Mouse (Mus musculus) kidney, embryonic 14.5 days (tissue): ENCODE data around the gene Epb42. TPM values are rescaled to one million over a fixed set of nuclear protein-coding genes. Genes with fewer than 3 reads are reported as not detected.

Source experiments
- ATAC-seq: fragments of 200-750 bp; cut with Nextera tagmentation; 2 replicates; pipeline ENCODE4 v1.8.0; 2017; ENCODE audit warnings: moderate number of reproducible peaks, mild to moderate bottlenecking, moderate TSS enrichment, moderate library complexity; ENCODE audit not compliant: low FRiP score, low TSS enrichment
- H3K27ac ChIP-seq: fragments of 300-500 bp; sonication (generic); 2 replicates; pipeline ENCODE4 v1.5.1; 2014; ENCODE audit warnings: low read depth, mild to moderate bottlenecking, low read length, moderate library complexity, mixed read lengths
- H3K27me3 ChIP-seq: fragments of 300-500 bp; sonication (generic); 2 replicates; pipeline ENCODE4 v1.6.1; 2014; ENCODE audit warnings: mild to moderate bottlenecking, low read length; ENCODE audit not compliant: control insufficient read depth, insufficient read depth
- H3K36me3 ChIP-seq: fragments of 300-500 bp; sonication (generic); 2 replicates; pipeline ENCODE4 v1.6.1; 2014; ENCODE audit warnings: low read length, mixed read lengths; ENCODE audit not compliant: control insufficient read depth, insufficient read depth
- H3K4me1 ChIP-seq: fragments of 300-500 bp; sonication (generic); 2 replicates; pipeline ENCODE4 v1.6.1; 2014; ENCODE audit warnings: low read length, mixed read lengths; ENCODE audit not compliant: control insufficient read depth, insufficient read depth
- H3K4me2 ChIP-seq: fragments of 300-500 bp; sonication (generic); replicated peaks from 2 replicates; pipeline ENCODE4 v1.6.1; 2014; ENCODE audit warnings: low read depth, mild to moderate bottlenecking, low read length
- H3K4me3 ChIP-seq: fragments of 300-500 bp; sonication (generic); 2 replicates; pipeline ENCODE4 v1.5.1; 2014; ENCODE audit warnings: mild to moderate bottlenecking, low read length
- H3K9ac ChIP-seq: fragments of 300-500 bp; sonication (generic); 2 replicates; pipeline ENCODE4 v1.6.1; 2014; ENCODE audit warnings: low read depth, mild to moderate bottlenecking, low read length, moderate library complexity
- H3K9me3 ChIP-seq: fragments of 300-500 bp; sonication (generic); 2 replicates; pipeline ENCODE4 v1.6.1; 2016; ENCODE audit warnings: low read length; ENCODE audit not compliant: control insufficient read depth
- WGBS: fragments of 180-500 bp; shearing (Covaris S2); extraction: QIAGEN DNeasy Blood & Tissue Kit; methylation state at CpG from one replicate; pipeline ENCODE4 v1.1.7; 2014; 5-methylcytosine and 5-hydroxymethylcytosine counted together
- polyA plus RNA-seq: library from polyadenylated mRNA; unstranded; fragments of >200 nt; fragmentation: Nextera tagmentation; extraction: Ambion mirVana; gene quantifications from 2 replicates; pipeline ENCODE4 v1.2.1, GENCODE M21; 2014

The Epb42 gene
- 0.53 and 0.93 TPM in 2 replicates for polyA plus RNA-seq

- H3K9me3 ChIP-seq = no peaks in the 10 kb centered on the region
- H3K9ac ChIP-seq = no peak within 1 kb of the TSS
- no peaks in the 10 kb centered on the region for H3K36me3 ChIP-seq
- no peak within 1 kb of the TSS for H3K4me3 ChIP-seq
- no peaks in the 10 kb centered on the region for H3K4me1 ChIP-seq
- no peaks in the 10 kb centered on the region for H3K27me3 ChIP-seq
- ATAC-seq = no peak
- H3K4me2 ChIP-seq = no peak within 1 kb of the TSS
- H3K27ac ChIP-seq = no peak within 1 kb of the TSS
- 47% methylated on average over 5 of the region's 5 CpGs for WGBS
Measured at GRCm38 (mm10) chr2:121036733-121037341, at the start of gene Epb42. Gene Epb42, minus strand, starts transcription at chr2:121037072.

- WGBS = 33% methylated on average over 6 of the region's 6 CpGs
- H3K4me2 ChIP-seq = 0 out of 2 replicates have a peak within 1 kb of the TSS, but pooled peaks have one; percentile 9
Measured at GRCm38 (mm10) chr2:121085480-121086185, 48.8 kb upstream of the Epb42 start, which contains the start of gene Tgm5. Gene Tgm5, minus strand, starts transcription at chr2:121085841.

GRCm38 (mm10) chr2:121082626-121083025 is 45.8 kb upstream of the Epb42 start:
- Histone ChIP-seq H3K27ac (no peak overlapping the region), H3K4me2 (no peak overlapping the region), H3K9me3 (no peaks in the 10 kb centered on the region), H3K36me3 (no peaks in the 10 kb centered on the region), H3K4me3 (no peak overlapping the region), H3K9ac (no peak overlapping the region), H3K27me3 (no peaks in the 10 kb centered on the region), H3K4me1 (0 out of 2 replicates have a peak, but pooled peaks cover 5% of the 10 kb centered on the region)
- ATAC-seq = no peak
- 97% methylated on average over 1 of the region's 1 CpGs for WGBS

More at GRCm38 (mm10) chr2:121085480-121086185, 48.8 kb upstream of the Epb42 start, which contains the start of gene Tgm5:
- H3K36me3 ChIP-seq = no peaks in the 10 kb centered on the region
- H3K9me3 ChIP-seq = no peaks in the 10 kb centered on the region
- H3K27me3 ChIP-seq = no peaks in the 10 kb centered on the region
- peak within 1 kb of the TSS; percentile 39; the same call in 1 of the 2 replicates for H3K27ac ChIP-seq
- H3K9ac ChIP-seq = no peak within 1 kb of the TSS
- 0 out of 2 replicates have a peak, but pooled peaks cover 5% of the 10 kb centered on the region for H3K4me1 ChIP-seq
- H3K4me3 ChIP-seq = no peak within 1 kb of the TSS
- no peak; the same call in 1 of the 2 replicates for ATAC-seq

DNA sequence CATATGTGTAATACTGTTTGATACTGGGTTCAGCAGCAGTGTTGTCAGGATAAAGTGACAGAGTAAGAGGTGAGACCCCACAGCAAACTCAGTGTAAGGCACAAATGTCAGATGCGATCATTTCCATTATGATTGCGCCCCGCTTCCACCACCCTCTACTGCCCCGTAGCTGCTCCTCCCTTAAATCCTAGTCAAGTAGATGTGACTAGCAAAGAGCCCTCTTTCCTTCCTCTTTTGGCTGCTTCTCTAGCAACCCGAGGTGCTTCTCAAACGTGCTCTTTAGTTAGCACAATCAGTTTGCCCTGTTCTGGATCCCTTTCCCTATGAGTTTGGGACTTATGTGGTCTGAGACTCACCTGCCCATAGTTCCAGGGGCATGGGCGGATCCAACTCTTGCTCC is 37.9 kb upstream of the Epb42 start:
- H3K4me1 ChIP-seq = no peaks in the 10 kb centered on the region
- WGBS = 81% methylated on average over 7 of the region's 7 CpGs
- ATAC-seq = no peak
- H3K4me3 ChIP-seq = no peak overlapping the region
- no peaks in the 10 kb centered on the region for H3K27me3 ChIP-seq
- H3K9me3 ChIP-seq = no peaks in the 10 kb centered on the region
- H3K36me3 ChIP-seq = no peaks in the 10 kb centered on the region
- no peak overlapping the region for H3K9ac ChIP-seq
- no peak overlapping the region for H3K4me2 ChIP-seq
- no peak overlapping the region for H3K27ac ChIP-seq

- Histone ChIP-seq H3K4me1 (no peaks in the 10 kb centered on the region), H3K27ac (no peak overlapping the region), H3K27me3 (no peaks in the 10 kb centered on the region), H3K4me3 (no peak overlapping the region), H3K36me3 (no peaks in the 10 kb centered on the region), H3K9ac (no peak overlapping the region), H3K9me3 (no peaks in the 10 kb centered on the region), H3K4me2 (no peak overlapping the region)
- WGBS = 82% methylated on average over 6 of the region's 6 CpGs
- no peak for ATAC-seq
Measured at GRCm38 (mm10) chr2:121071871-121072270, 35.0 kb upstream of the Epb42 start.

- WGBS = 68% methylated on average over 6 of the region's 6 CpGs
- Histone ChIP-seq H3K9ac (no peak overlapping the region), H3K36me3 (no peaks in the 10 kb centered on the region), H3K4me1 (no peaks in the 10 kb centered on the region), H3K27ac (no peak overlapping the region), H3K9me3 (no peaks in the 10 kb centered on the region), H3K27me3 (no peaks in the 10 kb centered on the region), H3K4me2 (no peak overlapping the region), H3K4me3 (no peak overlapping the region)
- ATAC-seq = no peak
Measured at GRCm38 (mm10) chr2:121069506-121069905, 32.6 kb upstream of the Epb42 start.

DNA sequence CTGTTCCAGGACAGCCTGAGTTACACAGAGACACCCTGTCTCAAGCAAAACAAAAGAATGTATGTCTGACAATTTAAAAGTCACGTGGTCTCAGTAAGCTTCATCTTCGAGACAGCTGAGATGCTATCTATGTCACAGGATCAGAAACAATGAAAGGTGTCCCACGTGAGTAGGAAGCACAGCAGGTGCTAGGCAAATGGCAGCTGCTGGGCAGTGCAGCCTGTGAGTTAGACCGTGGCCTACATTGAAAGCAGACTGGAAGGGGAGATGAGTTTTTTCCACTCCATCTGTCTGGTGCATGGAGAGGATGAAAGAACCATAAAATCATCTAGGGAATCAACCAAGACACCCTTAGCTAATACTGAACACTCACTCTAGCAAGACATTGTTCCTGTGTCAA is 30.2 kb upstream of the Epb42 start:
- Histone ChIP-seq H3K27ac (no peak overlapping the region), H3K9ac (no peak overlapping the region), H3K27me3 (no peaks in the 10 kb centered on the region), H3K4me1 (no peaks in the 10 kb centered on the region), H3K36me3 (no peaks in the 10 kb centered on the region), H3K9me3 (no peaks in the 10 kb centered on the region), H3K4me2 (no peak overlapping the region), H3K4me3 (no peak overlapping the region)
- ATAC-seq = no peak
- 68% methylated on average over 4 of the region's 4 CpGs for WGBS

DNA sequence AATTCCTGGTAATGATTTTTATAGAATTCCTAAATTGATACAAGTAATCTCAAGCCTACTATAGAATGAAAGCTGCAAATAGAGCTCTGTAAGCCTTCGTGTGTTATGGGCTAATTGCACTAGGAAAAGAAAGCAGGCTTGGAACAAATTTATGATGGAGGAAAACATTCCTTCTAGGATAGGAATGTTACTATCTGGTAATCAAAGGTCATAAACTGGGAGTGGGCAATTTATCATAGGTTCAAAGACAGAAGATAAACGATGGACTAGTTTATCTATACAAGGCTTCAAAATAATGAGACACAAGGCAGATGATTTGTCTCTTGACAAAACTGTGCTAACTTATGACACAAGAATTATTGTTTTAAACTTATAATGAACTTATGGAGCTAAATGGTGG is 24.4 kb upstream of the Epb42 start:
- WGBS = 37% methylated on average over 2 of the region's 2 CpGs
- Histone ChIP-seq H3K36me3 (no peaks in the 10 kb centered on the region), H3K9me3 (no peaks in the 10 kb centered on the region), H3K4me1 (no peaks in the 10 kb centered on the region), H3K4me3 (no peak overlapping the region), H3K9ac (no peak overlapping the region), H3K27ac (peak overlapping the region; percentile 74; the same call in 1 of the 2 replicates), H3K27me3 (no peaks in the 10 kb centered on the region), H3K4me2 (no peak overlapping the region)
- ATAC-seq = peak; percentile 68

DNA sequence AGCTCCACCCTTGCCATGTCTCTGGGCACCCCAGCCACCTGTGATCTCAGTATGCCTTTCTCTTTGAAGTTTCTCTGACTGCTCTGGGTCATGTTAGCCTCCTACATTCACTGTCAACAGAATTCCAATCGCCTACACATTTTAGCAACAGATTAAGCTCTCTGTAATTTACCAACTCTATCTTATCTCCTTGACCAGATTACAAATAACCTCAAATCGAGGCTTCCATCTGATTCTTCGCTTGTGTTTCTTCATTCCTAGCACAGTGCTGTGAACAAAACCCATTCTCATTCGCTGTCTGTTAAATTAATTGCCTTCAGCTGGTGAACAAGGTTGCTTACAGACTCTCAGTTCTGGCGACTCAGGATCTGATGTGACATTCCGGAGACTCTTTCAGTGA is 21.1 kb upstream of the Epb42 start:
- Histone ChIP-seq H3K4me1 (no peaks in the 10 kb centered on the region), H3K9ac (no peak overlapping the region), H3K9me3 (no peaks in the 10 kb centered on the region), H3K4me3 (no peak overlapping the region), H3K36me3 (no peaks in the 10 kb centered on the region), H3K27ac (no peak overlapping the region), H3K27me3 (no peaks in the 10 kb centered on the region), H3K4me2 (no peak overlapping the region)
- no peak for ATAC-seq
- WGBS = 67% methylated on average over 6 of the region's 6 CpGs
